Mouse (Mus musculus) heart, postnatal 0 days (tissue): ENCODE measurements at regions not wholly inside any gene's neighbourhood (a gene's known extent, or its start where the extent isn't known, plus 50 kb on each side); places are given as distances from the start of the nearest gene placed in this dataset.

Experiments
- CTCF ChIP-seq: IDR thresholded peaks from 2 replicates; pipeline ENCODE4 v1.5.1; 2016; ENCODE audit warnings: antibody characterized with exemption, control low read depth, low read depth
- EP300 ChIP-seq: IDR thresholded peaks from 2 replicates; pipeline ENCODE4 v1.6.1; 2016; ENCODE audit warnings: antibody characterized with exemption, low read depth

DNA sequence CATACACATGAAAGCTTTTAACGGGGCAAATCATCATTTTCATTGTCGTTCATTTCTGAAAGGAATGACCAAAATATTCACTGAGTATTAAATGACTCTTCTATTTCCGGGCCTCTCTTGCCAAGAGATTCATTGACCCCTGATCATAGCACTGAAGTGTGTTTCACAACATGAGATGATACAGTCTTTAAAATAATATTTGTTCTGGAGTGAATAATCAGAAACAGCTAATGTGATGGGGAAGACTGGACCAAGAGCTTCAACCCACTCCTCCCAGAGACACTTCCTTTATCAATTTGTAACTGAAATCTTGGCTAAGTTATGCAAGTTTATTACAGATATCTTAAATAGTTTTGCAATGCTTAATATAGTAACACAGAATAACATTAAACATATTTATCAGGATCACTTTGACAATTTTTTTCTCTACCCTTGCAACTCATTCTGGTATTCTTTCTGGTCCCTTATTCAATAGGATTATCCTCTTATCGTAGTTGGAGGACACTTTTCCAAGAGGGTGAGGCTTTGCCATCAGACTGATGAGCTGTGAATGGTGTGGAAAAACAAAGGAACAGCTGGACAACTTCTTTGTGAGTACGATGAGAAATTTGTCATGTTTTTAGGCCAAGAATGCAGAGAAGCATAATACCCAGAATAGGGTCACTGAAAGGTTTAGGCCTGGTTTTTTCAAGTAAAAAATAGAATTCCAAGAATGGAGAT is 149.6 kb upstream of the Sema3d start:
- no peak for TF ChIP-seq CTCF
- no peak for TF ChIP-seq EP300
